Mouse (Mus musculus) kidney, adult 2 months (tissue): ENCODE data around the gene Ahcyl2. TPM values are rescaled to one million over a fixed set of nuclear protein-coding genes. Genes with fewer than 3 reads are reported as not detected.

Source experiments
- DNase-seq: peaks from one replicate; pipeline ENCODE4 v3.0.0; 2021
- H3K27ac ChIP-seq: fragments of 200-500 bp; 2 replicates; pipeline ENCODE4 v1.5.1; 2012; ENCODE audit warnings: low read depth, low read length, control low read depth, inconsistent platforms; ENCODE audit not compliant: insufficient read depth
- H3K27me3 ChIP-seq: fragments of 200-500 bp; replicated peaks from 2 replicates; pipeline ENCODE4 v1.6.1; 2012; ENCODE audit warnings: mild to moderate bottlenecking, moderate library complexity, low read length, inconsistent platforms; ENCODE audit not compliant: control insufficient read depth, insufficient read depth
- H3K36me3 ChIP-seq: fragments of 200-500 bp; 2 replicates; pipeline ENCODE4 v1.6.1; 2012; ENCODE audit warnings: mild to moderate bottlenecking, moderate library complexity, low read length, inconsistent platforms; ENCODE audit not compliant: control insufficient read depth, insufficient read depth
- H3K4me1 ChIP-seq: fragments of 200-500 bp; 2 replicates; pipeline ENCODE4 v1.6.1; 2011; ENCODE audit warnings: low read length; ENCODE audit not compliant: control insufficient read depth, insufficient read depth
- H3K4me3 ChIP-seq: fragments of 200-500 bp; 2 replicates; pipeline ENCODE4 v1.5.1; 2011; ENCODE audit warnings: mild to moderate bottlenecking, low read depth, low read length, control low read depth; ENCODE audit not compliant: insufficient read depth
- CTCF ChIP-seq: fragments of 200-500 bp; conservative IDR thresholded peaks from 2 replicates; pipeline ENCODE4 v1.5.1; 2011; ENCODE audit warnings: low read depth, mild to moderate bottlenecking, control low read depth, low read length, moderate library complexity, mixed read lengths; ENCODE audit not compliant: insufficient read depth, insufficient read length
- POLR2A ChIP-seq: fragments of 200-500 bp; IDR thresholded peaks from one replicate; pipeline ENCODE4 v1.6.1; 2011; ENCODE audit warnings: low read depth, low read length, control low read depth
- WGBS: fragments of 180-500 bp; shearing (Covaris S2); methylation state at CpG from one replicate; pipeline ENCODE4 v1.1.7; 2018; 5-methylcytosine and 5-hydroxymethylcytosine counted together
- polyA plus RNA-seq: library from polyadenylated mRNA; depleted of rRNA; stranded (reverse); fragments of >200 nt; gene quantifications from 2 replicates; pipeline ENCODE4 v1.2.3, GENCODE M21; 2012

The Ahcyl2 gene
- polyA plus RNA-seq, 1 experiment, result 122 TPM

- DNase-seq, result peak; percentile 69
Measured at GRCm38 (mm10) chr6:29735689-29736451, 31.9 kb upstream of the Ahcyl2 start.

GRCm38 (mm10) chr6:29736610-29737458 is 31.0 kb upstream of the Ahcyl2 start:
- TF ChIP-seq CTCF (no peak), POLR2A (no peak)
- DNase-seq, result no peak
- H3K27me3 ChIP-seq, result no peaks in the 10 kb centered on the region; the same call in 1 of the 2 replicates
- 15% methylated on average over 13 of the region's 13 CpGs for WGBS
- no peaks in the 10 kb centered on the region for H3K36me3 ChIP-seq
- peak overlapping the region; percentile 76 for H3K4me3 ChIP-seq
- H3K4me1 ChIP-seq, result peaks cover 7% of the 10 kb centered on the region
- H3K27ac ChIP-seq, result no peak overlapping the region

More at GRCm38 (mm10) chr6:29735689-29736451, 31.9 kb upstream of the Ahcyl2 start:
- H3K36me3 ChIP-seq, result no peaks in the 10 kb centered on the region
- peak overlapping the region; percentile 80 for H3K27ac ChIP-seq
- WGBS, result under 1% methylated on average over 75 of the region's 75 CpGs
- no peaks in the 10 kb centered on the region; the same call in 1 of the 2 replicates for H3K27me3 ChIP-seq
- H3K4me3 ChIP-seq, result peak overlapping the region; percentile 76
- TF ChIP-seq POLR2A (no peak), CTCF (no peak)
- peaks cover 7% of the 10 kb centered on the region for H3K4me1 ChIP-seq

GRCm38 (mm10) chr6:29751466-29752152 is 16.2 kb upstream of the Ahcyl2 start:
- Histone ChIP-seq H3K4me1 (no peaks in the 10 kb centered on the region), H3K27me3 (no peaks in the 10 kb centered on the region), H3K36me3 (no peaks in the 10 kb centered on the region), H3K27ac (no peak overlapping the region), H3K4me3 (no peak overlapping the region)
- 79% methylated on average over 3 of the region's 3 CpGs for WGBS
- TF ChIP-seq CTCF, result no peak
- no peak for TF ChIP-seq POLR2A
- DNase-seq, result no peak

- no peaks in the 10 kb centered on the region for H3K4me1 ChIP-seq
- no peaks in the 10 kb centered on the region for H3K36me3 ChIP-seq
- TF ChIP-seq POLR2A, result no peak
- H3K27ac ChIP-seq, result no peak overlapping the region
- 94% methylated on average over 11 of the region's 11 CpGs for WGBS
- no peak overlapping the region for H3K4me3 ChIP-seq
- H3K27me3 ChIP-seq, result no peaks in the 10 kb centered on the region
- no peak for DNase-seq
Measured at GRCm38 (mm10) chr6:29753336-29753735, 14.5 kb upstream of the Ahcyl2 start.

- no peaks in the 10 kb centered on the region for H3K36me3 ChIP-seq
- no peak for TF ChIP-seq POLR2A
- TF ChIP-seq CTCF, result no peak
- H3K4me3 ChIP-seq, result no peak overlapping the region
- no peak for DNase-seq
- WGBS, result 90% methylated on average over 5 of the region's 5 CpGs
- H3K27me3 ChIP-seq, result no peaks in the 10 kb centered on the region
- no peak overlapping the region for H3K27ac ChIP-seq
- H3K4me1 ChIP-seq, result peaks cover 5% of the 10 kb centered on the region; the same call in 1 of the 2 replicates
Measured at GRCm38 (mm10) chr6:29756001-29756400, 11.8 kb upstream of the Ahcyl2 start.

GRCm38 (mm10) chr6:29756476-29756875 is 11.3 kb upstream of the Ahcyl2 start:
- H3K4me1 ChIP-seq, result peaks cover 8% of the 10 kb centered on the region; the same call in 1 of the 2 replicates
- TF ChIP-seq POLR2A (no peak), CTCF (no peak)
- no peak for DNase-seq
- no peak overlapping the region for H3K4me3 ChIP-seq
- no peaks in the 10 kb centered on the region for H3K27me3 ChIP-seq
- H3K27ac ChIP-seq, result no peak overlapping the region
- no peaks in the 10 kb centered on the region for H3K36me3 ChIP-seq
- 86% methylated on average over 4 of the region's 4 CpGs for WGBS
